Mouse (Mus musculus): Measurements from ENCODE around the gene Adrb1.

GRCm38 (mm10) chr19:56761727-56762126, 39.7 kb downstream of the Adrb1 start:
- TF ChIP-seq CTCF (IDR thresholded peaks at IDR 0.05; ENCODE audit: low read depth, low read length) (no peak), POLR2A (IDR thresholded peaks at IDR 0.05; ENCODE audit: insufficient read depth, low read length) (no peak)

Measured in ES-Bruce4 (cell line).